Mouse (Mus musculus) lung, postnatal 10 days (tissue): ENCODE results near the gene Gabrb3.
"Not testable (repeated sequence)": the region's sequence is repeated elsewhere in the genome, so short reads cannot be mapped to it uniquely, and the experiment has no call there.

Experiments used
- DNase-seq: peaks from one replicate; pipeline ENCODE4 v3.0.0; 2021

Gabrb3 gene

GRCm38 (mm10) chr7:57746836-57747235 lies 327.3 kb downstream of the Gabrb3 start:
- no peak for DNase-seq

- no peak for DNase-seq
Measured at GRCm38 (mm10) chr7:57760466-57760865, 341.0 kb downstream of the Gabrb3 start.

- no peak for DNase-seq
Measured at GRCm38 (mm10) chr7:57778754-57779153, 359.3 kb downstream of the Gabrb3 start.

GRCm38 (mm10) chr7:57786102-57786501 lies 366.6 kb downstream of the Gabrb3 start:
- not testable (repeated sequence) for DNase-seq

GRCm38 (mm10) chr7:57787520-57787919 lies 368.0 kb downstream of the Gabrb3 start:
- DNase-seq, result no peak

- no peak for DNase-seq
Measured at GRCm38 (mm10) chr7:57803266-57803665, 383.8 kb downstream of the Gabrb3 start.

GRCm38 (mm10) chr7:57813716-57814115 lies 394.2 kb downstream of the Gabrb3 start:
- DNase-seq, result no peak

- DNase-seq, result no peak
Measured at GRCm38 (mm10) chr7:57842383-57842896, 422.9 kb downstream of the Gabrb3 start.

- no peak for DNase-seq
Measured at GRCm38 (mm10) chr7:57867951-57868350, 448.5 kb downstream of the Gabrb3 start.
